Mouse (Mus musculus): Measurements from ENCODE around the gene Rasgef1a.

- TF ChIP-seq ZC3H11A (IDR thresholded peaks at IDR 0.05; ENCODE audit: borderline replicate concordance, low read depth, low read length) (no peak), HCFC1 (IDR thresholded peaks at IDR 0.05; ENCODE audit: borderline replicate concordance, insufficient read depth, low read length) (no peak)
Measured at GRCm38 (mm10) chr6:118066199-118067081, 55.2 kb downstream of the Rasgef1a start.

Data from ES-E14 (cell line).